Mouse (Mus musculus) stomach, embryonic 16.5 days (tissue): Measurements from ENCODE around the gene Elavl4. TPM values are rescaled to one million over a fixed set of nuclear protein-coding genes. Genes with fewer than 3 reads are reported as not detected.

ENCODE experiments used
- ATAC-seq: fragments of 200-750 bp; cut with Nextera tagmentation; 2 replicates; pipeline ENCODE4 v1.8.0; 2017; ENCODE audit warnings: moderate number of reproducible peaks, moderate TSS enrichment; ENCODE audit not compliant: insufficient read depth, low FRiP score
- H3K27ac ChIP-seq: fragments of 300-500 bp; sonication (generic); 2 replicates; pipeline ENCODE4 v1.5.1; 2014; ENCODE audit warnings: low read length
- H3K27me3 ChIP-seq: fragments of 300-500 bp; sonication (generic); 2 replicates; pipeline ENCODE4 v1.6.1; 2014; ENCODE audit warnings: low read length, control low read depth, mixed read lengths; ENCODE audit not compliant: control insufficient read depth, insufficient read depth
- H3K36me3 ChIP-seq: fragments of 300-500 bp; sonication (generic); 2 replicates; pipeline ENCODE4 v1.6.1; 2014; ENCODE audit warnings: low read length; ENCODE audit not compliant: control insufficient read depth, insufficient read depth
- H3K4me1 ChIP-seq: fragments of 300-500 bp; sonication (generic); 2 replicates; pipeline ENCODE4 v1.6.1; 2014; ENCODE audit warnings: low read length, control low read depth, mixed read lengths; ENCODE audit not compliant: control insufficient read depth, insufficient read depth
- H3K4me2 ChIP-seq: fragments of 300-500 bp; sonication (generic); 2 replicates; pipeline ENCODE4 v1.6.1; 2014; ENCODE audit warnings: low read depth, low read length, mixed read lengths
- H3K4me3 ChIP-seq: fragments of 300-500 bp; sonication (generic); replicated peaks from 2 replicates; pipeline ENCODE4 v1.5.1; 2014; ENCODE audit warnings: mild to moderate bottlenecking, low read length
- H3K9ac ChIP-seq: fragments of 300-500 bp; sonication (generic); 2 replicates; pipeline ENCODE4 v1.6.1; 2014; ENCODE audit warnings: low read length
- H3K9me3 ChIP-seq: fragments of 300-500 bp; sonication (generic); replicated peaks from 2 replicates; pipeline ENCODE4 v1.6.1; 2016; ENCODE audit warnings: low read length, control low read depth; ENCODE audit not compliant: control insufficient read depth
- WGBS: fragments of 180-500 bp; shearing (Covaris S2); extraction: QIAGEN DNeasy Blood & Tissue Kit; methylation state at CpG from one replicate; pipeline ENCODE4 v1.1.7; 2014; 5-methylcytosine and 5-hydroxymethylcytosine counted together
- polyA plus RNA-seq: library from polyadenylated mRNA; unstranded; fragments of >200 nt; fragmentation: Nextera tagmentation; extraction: Ambion mirVana; gene quantifications from 2 replicates; pipeline ENCODE4 v1.2.1, GENCODE M21; 2015

Gene Elavl4
- polyA plus RNA-seq, 1 experiment from 2014 or later, result 35.3 TPM

DNA sequence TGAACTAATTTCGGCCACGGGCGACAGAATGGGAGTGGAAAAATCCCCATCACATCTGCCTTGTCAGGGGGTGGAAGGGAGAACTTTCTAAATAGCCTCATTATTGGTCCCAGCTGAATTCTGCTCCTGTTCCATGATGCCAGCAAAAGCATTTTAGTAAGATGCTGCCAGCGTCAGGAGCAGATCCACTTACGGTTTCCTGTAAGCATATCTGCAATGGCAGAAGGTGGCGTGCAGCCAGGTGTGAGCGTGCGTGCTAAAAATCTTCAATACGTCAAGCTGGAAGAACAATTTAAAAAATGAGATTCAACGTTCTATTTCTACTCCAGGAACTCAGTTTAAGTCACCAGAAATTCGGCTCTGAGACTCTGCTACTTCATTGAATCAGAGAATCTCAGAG, 45.1 kb downstream of the Elavl4 start:
- Histone ChIP-seq H3K36me3 (no peaks in the 10 kb centered on the region), H3K4me1 (no peaks in the 10 kb centered on the region), H3K9me3 (no peaks in the 10 kb centered on the region), H3K9ac (no peak overlapping the region), H3K27me3 (no peaks in the 10 kb centered on the region), H3K4me3 (no peak overlapping the region), H3K4me2 (no peak overlapping the region), H3K27ac (no peak overlapping the region)
- whole genome bisulfite sequencing, result 71% methylated on average over 11 of the region's 11 CpGs
- no peak for ATAC-seq

DNA sequence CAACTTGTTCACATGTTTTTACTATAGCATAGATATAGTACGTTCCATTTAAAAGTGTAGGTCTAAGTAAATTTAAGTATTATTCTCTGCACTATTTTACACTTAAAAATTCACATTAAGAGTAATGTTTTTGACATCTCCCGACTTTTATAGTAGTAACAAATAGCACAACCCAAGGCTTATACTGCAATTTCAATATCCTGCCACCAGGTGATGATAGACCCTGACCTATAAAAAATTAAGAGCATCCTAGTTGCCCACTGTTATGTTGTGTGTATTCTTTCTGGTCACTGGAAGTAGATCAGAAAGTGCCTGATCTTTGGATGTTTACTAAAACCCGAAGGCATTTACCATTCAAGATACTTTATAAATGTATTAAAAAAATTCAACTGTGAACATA, 55.9 kb downstream of the Elavl4 start:
- H3K9ac ChIP-seq, result no peak overlapping the region
- no peaks in the 10 kb centered on the region for H3K4me1 ChIP-seq
- 83% methylated on average over 3 of the region's 3 CpGs for WGBS
- no peaks in the 10 kb centered on the region for H3K9me3 ChIP-seq
- no peak overlapping the region for H3K4me2 ChIP-seq
- no peak overlapping the region for H3K27ac ChIP-seq
- ATAC-seq, result no peak
- no peaks in the 10 kb centered on the region for H3K36me3 ChIP-seq
- H3K4me3 ChIP-seq, result no peak overlapping the region
- H3K27me3 ChIP-seq, result no peaks in the 10 kb centered on the region

DNA sequence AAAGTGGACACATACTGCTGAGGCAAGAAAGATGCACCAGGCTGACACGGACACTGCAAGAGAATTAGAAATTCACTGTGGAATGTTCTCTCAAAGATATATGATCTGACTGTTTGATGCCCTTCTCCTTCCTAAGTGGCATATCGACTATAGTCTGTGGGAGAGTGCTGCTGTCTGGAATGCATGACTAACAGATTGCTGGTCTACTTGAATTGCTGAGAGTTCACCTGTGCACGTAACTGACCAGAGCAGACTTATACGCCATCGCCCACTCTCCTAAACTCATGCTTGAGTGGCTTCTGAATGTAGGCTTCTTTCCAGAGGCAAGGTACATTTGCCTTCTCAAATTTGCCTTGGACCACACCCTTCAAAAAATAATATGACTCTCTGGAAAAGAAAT, 58.5 kb downstream of the Elavl4 start:
- no peak for ATAC-seq
- 67% methylated on average over 5 of the region's 5 CpGs for WGBS

DNA sequence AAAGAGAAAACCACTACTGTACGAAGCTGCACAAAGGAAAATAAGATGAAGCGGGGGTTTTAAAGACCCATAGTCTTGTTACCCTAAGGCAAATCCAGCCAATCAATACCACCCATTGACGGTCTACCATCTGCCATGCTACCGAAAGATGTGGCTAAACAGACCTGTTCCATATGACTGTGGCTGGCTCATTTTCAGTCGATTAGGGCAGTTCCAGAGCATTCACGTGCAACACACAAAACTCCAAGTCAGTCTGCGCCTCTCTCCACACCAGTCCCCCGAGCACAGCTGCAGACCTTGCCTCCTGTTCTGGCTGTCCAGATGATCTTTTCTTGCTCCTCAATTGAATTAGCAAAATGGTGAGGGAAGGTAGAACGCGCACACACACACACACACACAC, 59.2 kb downstream of the Elavl4 start:
- Histone ChIP-seq H3K4me3 (no peak overlapping the region), H3K9me3 (no peaks in the 10 kb centered on the region), H3K27me3 (no peaks in the 10 kb centered on the region), H3K9ac (no peak overlapping the region), H3K27ac (no peak overlapping the region), H3K4me2 (no peak overlapping the region), H3K36me3 (no peaks in the 10 kb centered on the region), H3K4me1 (no peaks in the 10 kb centered on the region)
- 76% methylated on average over 10 of the region's 10 CpGs for WGBS
- ATAC-seq, result no peak

More for the DNA sequence above, 58.5 kb downstream of the Elavl4 start:
- Histone ChIP-seq H3K36me3 (no peaks in the 10 kb centered on the region), H3K27ac (no peak overlapping the region), H3K4me3 (no peak overlapping the region), H3K9me3 (no peaks in the 10 kb centered on the region), H3K27me3 (no peaks in the 10 kb centered on the region), H3K4me2 (no peak overlapping the region), H3K4me1 (no peaks in the 10 kb centered on the region), H3K9ac (no peak overlapping the region)

DNA sequence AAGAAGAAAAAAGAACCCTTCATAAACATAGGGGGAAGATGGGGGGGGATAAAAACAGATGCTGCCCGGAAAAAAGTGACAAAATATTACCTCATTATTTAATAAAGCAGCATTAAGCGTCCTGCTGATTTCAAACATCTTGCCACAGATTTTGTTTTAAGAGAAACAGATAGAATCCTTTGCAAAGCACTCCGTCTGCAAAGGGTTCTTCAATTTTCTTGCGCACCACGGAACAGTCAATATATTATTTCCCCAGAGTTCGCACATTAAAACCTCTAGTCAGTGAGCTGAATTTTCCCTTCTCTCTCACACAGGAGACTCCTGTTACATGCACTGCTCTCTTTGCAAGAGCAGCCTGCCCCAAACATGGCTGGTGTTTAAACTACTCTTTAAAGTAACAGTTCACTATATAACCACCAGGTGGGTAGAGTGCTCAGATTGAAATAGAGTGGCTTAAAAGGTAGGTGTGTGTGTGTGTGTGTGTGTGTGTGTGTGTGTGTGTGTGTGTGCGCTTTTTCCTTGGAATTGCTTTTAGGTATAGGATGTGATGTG, 61.1 kb downstream of the Elavl4 start:
- no peak overlapping the region for H3K4me3 ChIP-seq
- H3K4me2 ChIP-seq, result no peak overlapping the region
- ATAC-seq, result no peak
- 65% methylated on average over 7 of the region's 7 CpGs for WGBS
- H3K4me1 ChIP-seq, result no peaks in the 10 kb centered on the region
- H3K9me3 ChIP-seq, result no peaks in the 10 kb centered on the region
- H3K36me3 ChIP-seq, result no peaks in the 10 kb centered on the region
- H3K27me3 ChIP-seq, result no peaks in the 10 kb centered on the region
- no peak overlapping the region for H3K27ac ChIP-seq
- H3K9ac ChIP-seq, result no peak overlapping the region

DNA sequence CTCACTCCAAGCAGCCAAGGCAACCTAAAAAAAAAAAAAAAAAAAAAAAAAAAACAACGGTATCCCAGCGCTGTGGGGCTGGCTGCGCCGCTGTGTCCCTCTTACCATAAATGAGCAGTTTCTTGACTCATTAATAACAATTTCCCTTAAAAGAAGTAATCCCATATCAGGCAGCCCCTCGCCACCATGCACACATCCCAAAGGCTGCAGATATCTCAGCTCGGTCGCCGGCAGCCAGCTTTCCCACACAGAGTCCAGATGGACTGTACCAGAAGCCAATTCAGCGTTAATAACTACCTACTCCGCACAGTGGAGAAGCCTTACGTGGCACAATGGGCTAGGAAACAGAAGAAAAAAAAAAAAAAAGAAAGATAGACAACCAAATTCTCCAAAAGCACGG, 61.7 kb downstream of the Elavl4 start:
- Histone ChIP-seq H3K9me3 (no peaks in the 10 kb centered on the region), H3K4me1 (no peaks in the 10 kb centered on the region), H3K27me3 (no peaks in the 10 kb centered on the region), H3K4me3 (no peak overlapping the region), H3K4me2 (no peak overlapping the region), H3K36me3 (no peaks in the 10 kb centered on the region), H3K27ac (no peak overlapping the region), H3K9ac (no peak overlapping the region)
- ATAC-seq, result no peak
- WGBS, result 56% methylated on average over 12 of the region's 12 CpGs

DNA sequence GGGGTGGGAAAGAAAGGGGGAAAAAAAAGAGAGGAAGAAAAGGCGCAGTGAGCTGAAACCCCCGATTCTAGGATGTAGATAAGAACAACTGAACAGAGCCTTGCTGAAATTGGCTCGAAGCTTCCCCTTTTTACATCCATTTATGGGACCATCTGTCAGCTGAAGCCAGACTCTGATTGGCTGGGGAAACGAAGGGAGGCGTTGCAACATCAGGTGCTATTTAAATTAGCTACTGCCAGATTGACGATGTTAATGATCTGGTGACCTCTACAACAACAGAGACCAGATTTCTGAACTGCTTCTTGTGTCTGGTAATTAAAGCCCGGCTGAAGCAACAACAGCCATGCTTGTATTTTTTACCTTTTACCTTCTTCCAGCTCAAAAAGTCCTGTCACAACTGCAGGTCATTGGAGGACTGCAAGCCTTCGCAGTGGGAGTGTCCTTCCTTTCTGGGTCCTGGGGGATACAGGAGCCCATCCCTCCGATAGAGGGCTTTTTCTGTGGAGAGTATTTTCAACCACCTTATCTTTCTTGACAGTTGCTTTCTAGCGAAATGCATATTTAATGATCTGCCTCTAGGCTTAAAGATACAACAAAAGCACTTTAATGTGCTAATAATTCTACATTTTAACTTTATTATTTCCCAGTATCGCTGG, 64.2 kb downstream of the Elavl4 start:
- H3K27me3 ChIP-seq, result no peaks in the 10 kb centered on the region
- H3K36me3 ChIP-seq, result no peaks in the 10 kb centered on the region
- no peak overlapping the region for H3K9ac ChIP-seq
- WGBS, result 35% methylated on average over 11 of the region's 11 CpGs
- ATAC-seq, result no peak
- no peak overlapping the region for H3K4me2 ChIP-seq
- no peaks in the 10 kb centered on the region for H3K4me1 ChIP-seq
- no peak overlapping the region for H3K27ac ChIP-seq
- no peak overlapping the region for H3K4me3 ChIP-seq
- no peaks in the 10 kb centered on the region for H3K9me3 ChIP-seq

DNA sequence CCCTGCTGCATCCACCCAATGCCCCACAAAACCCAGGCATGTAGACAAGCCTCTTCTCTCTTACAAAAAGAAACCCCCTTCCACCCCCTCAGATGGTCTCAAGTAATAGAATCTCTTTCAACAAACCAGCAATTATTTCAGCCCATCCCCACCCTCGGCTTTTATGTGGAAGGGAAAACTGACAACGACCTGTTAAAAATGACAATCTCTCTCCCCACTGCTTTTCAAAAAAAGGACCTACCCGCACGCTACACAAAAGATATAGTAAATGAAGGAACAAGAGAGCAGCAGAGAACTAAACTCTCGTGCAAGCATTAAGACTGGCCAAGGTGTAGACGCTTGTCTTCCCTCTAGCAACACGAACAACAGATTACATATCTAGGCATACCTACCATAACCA, 64.9 kb downstream of the Elavl4 start:
- 53% methylated on average over 7 of the region's 7 CpGs for WGBS
- Histone ChIP-seq H3K4me1 (no peaks in the 10 kb centered on the region), H3K4me2 (0 out of 2 replicates have a peak overlapping the region, but pooled peaks have one; percentile 9), H3K4me3 (no peak overlapping the region), H3K9ac (no peak overlapping the region), H3K27ac (no peak overlapping the region), H3K9me3 (no peaks in the 10 kb centered on the region), H3K36me3 (no peaks in the 10 kb centered on the region), H3K27me3 (no peaks in the 10 kb centered on the region)
- ATAC-seq, result no peak

DNA sequence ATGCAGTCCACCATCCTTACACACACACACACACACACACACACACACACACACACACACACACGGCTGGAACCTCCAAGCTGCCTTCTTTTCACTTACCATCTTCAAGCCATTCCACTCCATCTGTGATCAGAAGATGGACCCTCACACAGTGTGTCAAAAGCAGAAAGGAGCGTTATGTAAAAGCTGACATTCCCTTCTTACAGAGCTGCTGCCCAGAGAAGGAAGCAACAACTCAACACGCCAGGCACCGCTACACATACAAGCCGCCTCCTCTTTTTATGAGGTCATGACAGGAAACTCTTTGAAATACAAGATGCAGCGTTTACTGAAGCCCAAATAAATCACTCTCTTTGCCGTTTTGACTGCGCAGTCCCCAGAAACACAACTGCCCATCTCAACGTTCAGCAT, 65.3 kb downstream of the Elavl4 start:
- H3K27ac ChIP-seq, result no peak overlapping the region
- H3K4me3 ChIP-seq, result 0 out of 2 replicates have a peak overlapping the region, but pooled peaks have one; percentile 1
- no peak overlapping the region for H3K9ac ChIP-seq
- ATAC-seq, result no peak
- H3K9me3 ChIP-seq, result no peaks in the 10 kb centered on the region
- no peaks in the 10 kb centered on the region for H3K4me1 ChIP-seq
- 0 out of 2 replicates have a peak overlapping the region, but pooled peaks have one; percentile 9 for H3K4me2 ChIP-seq
- WGBS, result 13% methylated on average over 9 of the region's 9 CpGs
- H3K36me3 ChIP-seq, result no peaks in the 10 kb centered on the region
- no peaks in the 10 kb centered on the region for H3K27me3 ChIP-seq
